Mouse (Mus musculus) splenic B cell, adult 2 months (primary cell): ENCODE measurements around the gene Gngt2.

ENCODE experiments used
- DNase-seq: peaks from one replicate; pipeline ENCODE4 v3.0.0-alpha.2; 2011; ENCODE audit warnings: low read depth, low spot score
- H3K27me3 ChIP-seq: 2 replicates; pipeline ENCODE4 v1.6.1; 2012; ENCODE audit warnings: mild to moderate bottlenecking, low read length, moderate library complexity, mixed read lengths; ENCODE audit not compliant: control insufficient read depth, poor library complexity, insufficient read depth, severe bottlenecking
- H3K36me3 ChIP-seq: 2 replicates; pipeline ENCODE4 v1.6.1; 2012; ENCODE audit warnings: mild to moderate bottlenecking, low read length, moderate library complexity, mixed read lengths; ENCODE audit not compliant: control insufficient read depth, poor library complexity, insufficient read depth, severe bottlenecking

Gngt2 gene

DNA sequence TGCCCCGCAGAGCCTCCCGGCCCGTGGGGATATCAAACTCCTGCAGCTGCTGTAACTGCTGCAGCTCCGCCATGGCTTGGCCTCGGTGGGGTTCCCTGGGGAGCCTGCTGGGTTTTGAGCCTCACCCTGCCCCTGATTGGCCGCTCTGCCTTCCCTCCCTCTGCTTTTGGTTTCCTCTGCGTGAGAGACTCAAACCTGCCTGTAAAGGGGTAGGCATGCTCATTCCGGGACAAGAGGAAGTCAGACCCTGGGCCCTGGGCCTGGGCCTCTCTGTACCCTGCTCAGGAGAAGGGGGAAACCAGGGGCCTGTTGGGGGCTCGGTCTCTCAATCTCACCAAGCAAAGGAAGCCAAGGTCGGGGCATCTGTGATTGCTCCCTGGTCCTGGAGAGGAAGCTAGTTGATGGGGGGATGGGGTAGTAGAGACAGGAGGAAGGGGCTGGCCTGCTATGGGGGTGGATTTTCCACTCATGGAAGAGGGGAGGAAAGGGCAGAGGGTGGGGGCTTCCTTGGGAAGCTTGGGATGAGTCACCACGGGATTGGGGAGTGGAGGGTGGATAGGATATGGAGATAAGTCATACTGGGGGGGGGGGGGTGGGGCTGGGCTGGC, 5.2 kb downstream of the Gngt2 start, which contains the start of gene Abi3:
Abi3 (minus strand) TSS at position 403 of the 608 bp plus-strand sequence.
- H3K27me3 ChIP-seq = no peaks in the 10 kb centered on the region
- no peaks in the 10 kb centered on the region; the same call in none of the 2 replicates for H3K36me3 ChIP-seq
- peak; percentile 88 for DNase-seq

GRCm38 (mm10) chr11:95842953-95843352, 5.9 kb downstream of the Gngt2 start:
- no peaks in the 10 kb centered on the region for H3K27me3 ChIP-seq
- DNase-seq = no peak

GRCm38 (mm10) chr11:95843421-95843950, 6.5 kb downstream of the Gngt2 start:
- H3K27me3 ChIP-seq = no peaks in the 10 kb centered on the region
- DNase-seq = no peak
- H3K36me3 ChIP-seq = no peaks in the 10 kb centered on the region; the same call in none of the 2 replicates

More at GRCm38 (mm10) chr11:95842953-95843352, 5.9 kb downstream of the Gngt2 start:
- no peaks in the 10 kb centered on the region; the same call in none of the 2 replicates for H3K36me3 ChIP-seq

GRCm38 (mm10) chr11:95844935-95845334, 7.9 kb downstream of the Gngt2 start:
- H3K27me3 ChIP-seq = no peaks in the 10 kb centered on the region
- DNase-seq = no peak
- H3K36me3 ChIP-seq = no peaks in the 10 kb centered on the region; the same call in none of the 2 replicates

DNA sequence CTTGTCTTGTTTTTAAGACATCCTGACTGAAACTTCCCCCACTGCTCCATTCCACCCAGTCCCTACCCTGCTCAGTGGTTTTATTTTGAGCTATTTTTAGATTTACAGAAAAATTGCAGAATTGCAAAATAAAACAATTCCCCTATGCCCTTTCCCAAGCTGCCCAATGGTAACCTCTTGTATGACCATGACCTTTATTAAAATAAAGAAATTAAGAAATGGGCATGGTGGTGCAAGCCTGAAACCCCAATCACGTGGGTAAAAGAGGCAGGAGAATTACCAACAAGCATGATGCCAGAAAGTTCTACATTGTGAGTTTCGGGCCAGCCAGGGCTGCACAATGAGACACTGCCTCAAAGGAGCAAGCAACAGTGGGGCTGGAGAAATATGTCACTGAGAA, 13.9 kb downstream of the Gngt2 start:
- no peak for DNase-seq
- no peaks in the 10 kb centered on the region for H3K27me3 ChIP-seq
- H3K36me3 ChIP-seq = no peaks in the 10 kb centered on the region

DNA sequence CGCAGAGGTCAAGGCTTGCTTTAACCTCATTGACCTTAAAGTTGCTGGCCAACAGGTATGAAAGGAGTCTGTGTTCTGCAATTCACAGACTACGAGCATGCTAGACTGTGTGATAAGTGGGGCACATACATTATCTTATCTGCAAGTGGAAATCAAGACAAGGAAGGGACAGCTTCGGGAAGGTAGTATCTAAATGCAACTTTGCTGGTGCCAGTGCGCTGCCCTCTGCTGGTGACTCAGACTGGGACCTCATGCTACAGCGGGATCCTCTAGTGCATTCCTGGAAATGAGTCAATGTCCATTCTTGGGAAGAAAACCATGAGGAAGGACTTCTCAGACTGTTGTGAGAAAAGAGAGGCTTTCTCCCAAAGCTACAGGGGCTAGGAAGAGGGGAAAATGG, 16.7 kb downstream of the Gngt2 start:
- DNase-seq = peak; percentile 82
- Histone ChIP-seq H3K36me3 (no peaks in the 10 kb centered on the region), H3K27me3 (no peaks in the 10 kb centered on the region)

- Histone ChIP-seq H3K36me3 (no peaks in the 10 kb centered on the region), H3K27me3 (no peaks in the 10 kb centered on the region)
- DNase-seq = no peak
Measured at GRCm38 (mm10) chr11:95857306-95857705, 20.3 kb downstream of the Gngt2 start.

DNA sequence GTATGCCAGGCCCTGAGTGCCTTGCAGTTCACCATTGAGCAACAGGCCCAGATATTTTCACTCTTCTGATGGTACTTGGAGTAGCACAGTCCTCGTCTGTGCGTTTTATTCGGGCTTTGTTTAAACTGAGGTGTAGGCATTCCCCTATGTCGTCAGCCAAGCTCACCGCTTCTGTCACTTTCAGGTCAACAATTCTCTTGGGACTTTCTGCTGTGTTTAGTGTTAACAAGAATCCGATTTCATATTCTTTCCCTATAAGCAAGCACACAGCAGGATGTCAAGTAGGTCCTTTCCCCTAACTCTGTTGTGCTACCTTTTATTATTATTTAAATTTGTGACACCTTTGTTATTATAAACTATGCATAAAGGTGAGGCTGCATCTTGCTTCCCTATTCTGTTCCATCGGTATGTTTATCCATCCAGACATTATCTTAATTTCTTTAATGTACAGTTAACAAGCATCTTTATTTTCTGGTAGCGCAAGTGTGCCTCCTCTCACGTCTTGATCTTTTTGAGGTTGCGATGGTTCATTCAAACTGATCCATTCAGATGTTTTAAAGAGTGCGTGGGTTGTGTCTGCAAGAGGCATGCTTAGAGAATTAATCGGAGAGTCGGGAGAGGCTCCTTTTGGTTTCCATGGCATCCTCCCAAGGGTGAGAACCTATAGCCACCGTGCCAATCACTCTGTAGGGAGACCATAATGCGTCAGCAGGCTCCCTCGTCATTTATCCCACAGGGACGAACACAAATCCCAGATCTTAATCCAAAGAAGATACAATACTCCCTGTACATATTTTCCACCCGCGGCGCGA, 20.9 kb downstream of the Gngt2 start:
- H3K36me3 ChIP-seq = no peaks in the 10 kb centered on the region
- no peaks in the 10 kb centered on the region for H3K27me3 ChIP-seq
- peak; percentile 42 for DNase-seq

DNA sequence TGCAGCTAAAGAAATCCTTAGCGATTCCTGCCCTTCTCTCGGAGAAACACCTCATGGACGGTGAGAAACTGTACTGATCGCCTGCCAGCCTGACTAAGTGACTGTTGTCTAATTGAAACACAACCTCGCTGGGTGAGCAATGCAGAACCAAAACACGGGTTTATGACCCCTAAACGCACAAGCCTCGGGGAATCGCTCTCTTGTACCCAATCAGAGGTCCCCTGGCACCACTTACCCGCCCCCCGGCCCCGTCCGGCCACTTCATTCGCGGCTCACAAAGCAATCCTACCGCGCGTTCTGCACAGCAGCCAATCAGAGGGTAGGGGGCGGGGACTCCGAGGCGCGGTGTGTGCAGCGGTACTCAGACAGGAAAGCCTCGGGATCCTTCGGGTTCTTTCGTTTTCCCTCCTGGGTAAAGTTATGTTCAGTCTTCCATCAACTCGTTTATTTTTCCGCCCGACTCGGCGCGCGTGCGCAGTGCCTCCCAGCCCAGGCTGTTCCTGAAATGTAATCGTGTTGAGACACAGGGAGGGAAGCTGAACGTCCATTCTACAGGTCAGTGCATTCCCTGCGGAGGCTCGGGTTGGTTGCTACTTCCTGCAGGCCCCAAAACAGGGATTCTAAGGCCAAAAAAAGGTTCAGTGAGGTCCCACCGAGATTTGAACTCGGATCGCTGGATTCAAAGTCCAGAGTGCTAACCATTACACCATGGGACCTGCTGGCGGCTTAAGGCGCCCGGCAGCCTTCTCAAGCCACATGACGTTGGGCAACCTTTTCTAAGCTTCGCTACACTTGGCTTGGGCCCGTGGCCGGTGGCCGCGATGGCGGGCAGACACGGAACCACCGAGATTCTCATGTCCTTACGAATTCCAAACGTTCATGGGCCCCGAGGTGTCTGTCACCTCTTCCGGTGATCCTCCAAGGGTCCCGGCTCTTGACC, 21.8 kb downstream of the Gngt2 start:
- DNase-seq = peak; percentile 99
- no peaks in the 10 kb centered on the region for H3K36me3 ChIP-seq

GRCm38 (mm10) chr11:95859468-95859855, 22.4 kb downstream of the Gngt2 start:
- H3K36me3 ChIP-seq = no peaks in the 10 kb centered on the region
- H3K27me3 ChIP-seq = no peaks in the 10 kb centered on the region
- DNase-seq = peak; percentile 73

More for the DNA sequence above, 21.8 kb downstream of the Gngt2 start:
- H3K27me3 ChIP-seq = no peaks in the 10 kb centered on the region

DNA sequence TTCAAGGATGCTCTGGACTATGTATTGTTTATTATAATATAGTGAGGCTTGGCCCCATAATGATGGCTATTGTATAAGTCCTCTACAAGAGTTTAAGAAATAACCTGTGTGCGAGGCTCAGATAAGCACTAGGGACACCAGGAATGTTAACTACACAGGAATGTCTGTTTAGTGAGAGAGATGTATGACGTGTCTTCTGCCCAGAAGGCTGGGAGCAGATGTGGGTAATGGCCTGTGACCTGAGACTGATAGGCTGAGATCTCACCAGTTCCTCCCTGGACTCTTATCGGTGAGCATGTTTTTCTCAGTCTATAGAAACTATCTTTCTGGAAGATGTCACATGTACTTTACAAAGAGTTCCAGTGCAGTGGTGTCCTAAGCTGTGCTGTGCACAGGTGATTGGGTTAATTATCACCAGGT, 23.1 kb downstream of the Gngt2 start:
- no peaks in the 10 kb centered on the region for H3K36me3 ChIP-seq
- DNase-seq = peak; percentile 31
- no peaks in the 10 kb centered on the region for H3K27me3 ChIP-seq

DNA sequence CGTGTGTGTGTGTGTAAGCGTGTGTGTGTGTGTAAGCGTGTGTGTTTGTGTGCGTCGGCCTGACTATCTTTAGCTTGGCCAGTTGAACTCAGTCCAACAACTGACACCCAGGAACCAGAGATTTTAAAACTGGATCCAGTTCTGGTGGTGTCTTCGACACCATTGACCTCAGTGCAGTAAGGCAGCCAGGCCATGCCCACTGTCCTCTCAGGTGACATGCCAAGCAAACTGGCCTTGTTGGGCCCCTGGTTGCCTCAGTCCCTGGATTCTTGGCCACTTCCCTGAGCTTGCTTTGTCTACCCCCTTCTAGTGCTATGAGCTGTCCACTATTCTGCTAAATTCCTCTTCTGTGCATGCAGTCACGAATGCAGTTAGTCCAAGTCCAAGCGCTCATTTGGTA, 24.4 kb downstream of the Gngt2 start:
- H3K27me3 ChIP-seq = no peaks in the 10 kb centered on the region
- H3K36me3 ChIP-seq = no peaks in the 10 kb centered on the region

DNA sequence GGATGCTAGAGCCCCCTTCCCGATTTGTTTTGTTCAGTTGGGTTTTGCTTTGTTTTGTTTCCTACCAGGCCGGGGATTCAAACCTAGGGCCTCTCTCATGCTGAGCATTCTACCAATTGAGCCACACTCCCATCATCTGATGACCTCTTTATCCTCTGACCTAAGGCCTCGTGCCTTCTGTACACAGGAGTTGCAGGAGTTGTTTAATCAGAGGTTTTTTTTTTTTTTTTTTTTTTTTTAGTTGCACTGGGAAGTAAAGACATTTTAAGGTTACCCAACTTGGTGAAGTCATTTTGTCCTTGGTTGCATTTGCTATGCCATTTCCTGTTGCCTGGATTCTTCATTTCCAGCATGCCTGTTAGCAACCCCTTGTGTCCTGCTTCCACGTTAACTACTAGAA, 32.4 kb downstream of the Gngt2 start:
- Histone ChIP-seq H3K27me3 (no peaks in the 10 kb centered on the region), H3K36me3 (no peaks in the 10 kb centered on the region)
- DNase-seq = no peak

More for the DNA sequence above, 24.4 kb downstream of the Gngt2 start:
- no peak for DNase-seq

- H3K27me3 ChIP-seq = no peaks in the 10 kb centered on the region
- DNase-seq = peak; percentile 78
- no peaks in the 10 kb centered on the region for H3K36me3 ChIP-seq
Measured at GRCm38 (mm10) chr11:95869918-95870470, 33.0 kb downstream of the Gngt2 start.
